Mouse (Mus musculus) bone marrow, adult 2 months (tissue): Measurements from ENCODE around the gene Gatad1. TPM values are rescaled to one million over a fixed set of nuclear protein-coding genes. Genes with fewer than 3 reads are reported as not detected.
A peak's percentile ranks its signal among the peaks of the same experiment; 100 is the strongest.

Experiments used
- H3K27ac ChIP-seq: fragments of 200-500 bp; 2 replicates; pipeline ENCODE4 v1.5.1; 2012; ENCODE audit warnings: low read depth, mild to moderate bottlenecking, control low read depth, inconsistent platforms, low read length; ENCODE audit not compliant: control insufficient read depth, poor library complexity, insufficient read depth
- H3K4me1 ChIP-seq: fragments of 200-500 bp; 2 replicates; pipeline ENCODE4 v1.6.1; 2011; ENCODE audit warnings: low read length; ENCODE audit not compliant: control insufficient read depth, insufficient read depth
- H3K4me3 ChIP-seq: fragments of 200-500 bp; replicated peaks from 2 replicates; pipeline ENCODE3; 2011; ENCODE audit warnings: mild to moderate bottlenecking, low read depth, low read length, control low read depth; ENCODE audit not compliant: control insufficient read depth
- CTCF ChIP-seq: fragments of 200-500 bp; IDR thresholded peaks from 2 replicates; pipeline ENCODE4 v1.5.1; 2011; ENCODE audit warnings: low read length, control low read depth; ENCODE audit not compliant: control insufficient read depth, insufficient read depth
- POLR2A ChIP-seq: fragments of 200-500 bp; IDR thresholded peaks from 2 replicates; pipeline ENCODE4 v1.6.1; 2011; ENCODE audit warnings: low read depth, mild to moderate bottlenecking, control low read depth, low read length, borderline replicate concordance; ENCODE audit not compliant: control insufficient read depth
- WGBS: fragments of 180-500 bp; shearing (Covaris S2); methylation state at CpG from one replicate; pipeline ENCODE4 v1.1.7; 2018; 5-methylcytosine and 5-hydroxymethylcytosine counted together
- polyA plus RNA-seq: library from polyadenylated mRNA; stranded (reverse); fragments of >200 nt; gene quantifications from 2 replicates; pipeline ENCODE4 v1.2.4, GENCODE M21; 2011; ENCODE audit warnings: low replicate concordance; ENCODE audit not compliant: missing spikeins, insufficient read depth, insufficient read length

The Gatad1 gene
- polyA plus RNA-seq, 1 experiment: 62.7 TPM

- Histone ChIP-seq H3K4me1 (no peaks in the 10 kb centered on the region; the same call in 1 of the 2 replicates), H3K4me3 (peak overlapping the region; percentile 91), H3K27ac (peak overlapping the region; percentile 98)
- WGBS: under 1% methylated on average over 60 of the region's 60 CpGs
- TF ChIP-seq CTCF (peak; percentile 63), POLR2A (no peak)
Observed at GRCm38 (mm10) chr5:3646991-3647707, 9.8 kb downstream of the Gatad1 start.

DNA sequence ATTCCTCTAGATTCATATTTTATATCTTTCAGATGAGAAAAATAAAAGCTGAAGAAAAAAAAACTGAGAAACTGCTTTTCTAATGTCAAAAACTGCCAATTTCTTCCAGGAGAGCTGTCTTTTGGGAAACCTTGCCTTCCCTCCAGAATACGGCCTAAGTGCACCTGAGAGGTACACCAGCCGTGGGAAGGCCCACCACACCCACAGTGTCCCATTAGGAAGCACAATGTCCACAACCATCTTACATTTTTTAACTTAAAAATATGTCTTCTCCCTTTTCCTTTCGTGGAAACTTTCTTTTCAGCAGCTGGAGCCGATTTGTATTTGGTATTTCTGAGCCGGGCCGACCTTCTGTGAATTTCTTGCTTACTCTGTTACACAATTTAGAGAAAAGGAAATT is 10.4 kb downstream of the Gatad1 start:
- Histone ChIP-seq H3K27ac (no peak overlapping the region), H3K4me3 (peak overlapping the region; percentile 91), H3K4me1 (no peaks in the 10 kb centered on the region; the same call in 1 of the 2 replicates)
- 15% methylated on average over 6 of the region's 6 CpGs for WGBS
- TF ChIP-seq CTCF (no peak), POLR2A (no peak)

GRCm38 (mm10) chr5:3645326-3645725 is 11.7 kb downstream of the Gatad1 start:
- H3K4me1 ChIP-seq: no peaks in the 10 kb centered on the region; the same call in 1 of the 2 replicates
- WGBS: 74% methylated on average over 6 of the region's 6 CpGs
- TF ChIP-seq POLR2A (no peak), CTCF (no peak)
- no peak overlapping the region for H3K4me3 ChIP-seq
- no peak overlapping the region for H3K27ac ChIP-seq

DNA sequence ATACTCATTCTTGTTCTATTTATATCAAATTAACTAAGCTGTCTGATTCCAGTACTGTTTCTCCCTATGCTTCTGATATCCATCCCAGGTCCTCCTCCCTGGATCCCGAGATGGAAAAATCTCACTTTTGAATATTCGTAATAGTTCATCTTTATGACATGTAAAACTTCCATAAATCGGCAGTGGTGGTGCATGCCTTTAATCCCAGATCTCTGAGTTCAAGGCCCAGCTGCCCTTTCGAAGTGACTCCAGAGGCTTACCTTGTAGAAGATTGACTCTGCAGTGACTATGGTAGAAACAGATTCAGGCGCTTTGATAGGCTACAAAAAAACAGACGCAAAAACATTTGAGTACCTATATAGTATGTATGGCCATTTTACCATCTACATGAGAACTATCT is 12.4 kb downstream of the Gatad1 start:
- 92% methylated on average over 6 of the region's 6 CpGs for WGBS
- H3K27ac ChIP-seq: no peak overlapping the region
- no peaks in the 10 kb centered on the region; the same call in 1 of the 2 replicates for H3K4me1 ChIP-seq
- H3K4me3 ChIP-seq: no peak overlapping the region
- TF ChIP-seq POLR2A (no peak), CTCF (no peak)

- TF ChIP-seq CTCF: no peak
- TF ChIP-seq POLR2A: no peak
- no peak overlapping the region for H3K27ac ChIP-seq
- 84% methylated on average over 8 of the region's 8 CpGs for WGBS
- no peaks in the 10 kb centered on the region for H3K4me1 ChIP-seq
- H3K4me3 ChIP-seq: no peak overlapping the region
Observed at GRCm38 (mm10) chr5:3635286-3635685, 21.7 kb downstream of the Gatad1 start.

- no peaks in the 10 kb centered on the region for H3K4me1 ChIP-seq
- TF ChIP-seq CTCF: peak; percentile 50; the same call in 1 of the 2 replicates
- TF ChIP-seq POLR2A: no peak
- no peak overlapping the region for H3K27ac ChIP-seq
- H3K4me3 ChIP-seq: no peak overlapping the region
- WGBS: 76% methylated on average over 4 of the region's 4 CpGs
Observed at GRCm38 (mm10) chr5:3633951-3634350, 23.0 kb downstream of the Gatad1 start.

DNA sequence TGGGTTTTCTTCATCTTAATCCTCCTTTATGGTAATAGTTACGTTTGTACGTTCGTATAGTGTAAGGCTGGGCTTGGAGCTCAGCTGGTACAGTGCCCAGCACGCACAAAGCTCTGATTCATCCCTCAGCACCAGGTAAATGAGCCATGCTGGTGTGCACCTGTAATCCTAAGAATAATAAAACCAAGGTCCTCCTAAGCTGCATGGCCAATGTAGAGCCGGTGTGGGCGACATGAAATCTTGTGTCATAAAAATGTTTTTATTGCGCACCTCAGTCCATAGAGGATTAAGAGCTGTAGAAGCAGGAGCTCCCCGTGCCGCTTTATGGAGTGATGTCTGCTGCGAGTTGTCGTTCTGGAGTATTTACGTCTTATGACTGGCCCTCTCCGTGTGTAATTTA is 23.7 kb downstream of the Gatad1 start:
- TF ChIP-seq CTCF (no peak), POLR2A (no peak)
- Histone ChIP-seq H3K27ac (no peak overlapping the region), H3K4me3 (no peak overlapping the region), H3K4me1 (no peaks in the 10 kb centered on the region)
- WGBS: 90% methylated on average over 13 of the region's 13 CpGs

DNA sequence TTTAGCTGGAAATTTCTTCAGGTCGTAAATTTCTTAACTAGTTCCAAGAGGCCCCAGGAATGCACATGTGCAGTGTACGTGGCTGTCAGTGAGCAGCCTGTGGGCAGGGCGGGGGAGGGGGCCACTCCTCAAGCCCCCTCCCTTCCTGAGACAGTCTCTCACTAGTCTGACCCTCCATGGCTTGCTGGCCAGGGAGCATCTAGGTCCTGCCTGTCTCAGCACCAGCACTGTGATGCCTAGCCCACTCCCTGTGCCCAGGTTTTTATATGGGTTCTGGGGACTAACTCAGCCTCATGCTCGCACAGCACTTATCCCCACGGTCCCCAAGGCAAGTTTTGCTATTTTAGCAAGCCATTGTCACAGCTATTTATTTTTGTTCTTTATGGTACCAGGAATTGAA is 24.7 kb downstream of the Gatad1 start:
- 83% methylated on average over 5 of the region's 5 CpGs for WGBS
- Histone ChIP-seq H3K4me3 (no peak overlapping the region), H3K4me1 (no peaks in the 10 kb centered on the region), H3K27ac (no peak overlapping the region)
- TF ChIP-seq POLR2A (no peak), CTCF (no peak)

- Histone ChIP-seq H3K27ac (no peak overlapping the region), H3K4me1 (no peaks in the 10 kb centered on the region), H3K4me3 (no peak overlapping the region)
- TF ChIP-seq POLR2A (no peak), CTCF (no peak)
- WGBS: 80% methylated on average over 16 of the region's 16 CpGs
Observed at GRCm38 (mm10) chr5:3631512-3632271, 25.3 kb downstream of the Gatad1 start.
